Mouse (Mus musculus) ES-Bruce4 (cell line): Measurements from ENCODE around the gene Tnfsf15.

Source experiments
- EP300 ChIP-seq: IDR thresholded peaks from 2 replicates; pipeline ENCODE4 v1.6.1; 2011; ENCODE audit warnings: low read depth, low read length; ENCODE audit not compliant: insufficient read depth
- POLR2A ChIP-seq: IDR thresholded peaks from one replicate; pipeline ENCODE4 v1.8.1; 2011; ENCODE audit warnings: low read length; ENCODE audit not compliant: insufficient read depth

DNA sequence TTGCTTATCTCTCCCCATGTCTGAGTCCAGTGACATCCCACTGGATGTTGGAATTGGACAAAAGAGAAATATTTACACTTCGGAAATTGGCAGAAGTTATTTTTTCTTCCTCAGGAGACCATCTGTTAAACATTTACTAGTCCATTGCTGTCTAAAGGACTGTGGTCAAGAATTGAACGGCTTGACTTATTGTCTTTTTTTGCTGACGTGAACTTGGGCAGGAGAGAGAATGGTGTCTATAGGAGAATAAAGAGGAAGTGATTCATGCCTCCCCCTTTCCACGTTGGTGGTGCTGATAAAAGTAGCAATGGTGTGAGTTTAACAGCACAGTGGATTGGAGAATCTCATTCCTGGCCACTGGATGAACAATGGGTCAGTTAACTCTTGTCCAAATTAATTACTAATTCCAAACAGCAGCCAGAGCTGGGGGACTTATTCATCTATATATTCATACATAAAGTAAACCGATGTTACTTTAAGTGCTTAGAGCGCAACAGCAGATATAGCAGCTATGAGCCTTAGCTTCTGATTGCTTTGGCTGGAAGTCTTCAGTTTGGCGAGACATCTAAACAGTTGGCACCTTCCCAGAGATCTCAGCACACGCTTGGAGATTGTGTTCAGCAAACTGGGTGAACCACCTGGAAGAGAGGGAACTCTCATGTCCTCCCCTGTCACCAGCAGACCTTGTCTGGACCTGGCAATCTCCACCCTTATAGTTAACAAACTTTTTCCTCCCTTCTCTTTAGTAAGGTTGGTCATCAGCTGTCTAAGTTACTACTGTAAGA is 28.6 kb upstream of the Tnfsf15 start:
- TF ChIP-seq POLR2A (no peak), EP300 (no peak)
